Mouse (Mus musculus): ENCODE results near the gene Btnl9. TPM values are rescaled to one million over a fixed set of nuclear protein-coding genes. Genes with fewer than 3 reads are reported as not detected.
"Not testable (repeated sequence)": the region's sequence is repeated elsewhere in the genome, so short reads cannot be mapped to it uniquely, and the experiment has no call there.

Btnl9 gene
- polyA plus RNA-seq, 2 experiments: 1.7 to 2.0 TPM

- no peak for TF ChIP-seq POLR2A (IDR thresholded peaks at IDR 0.05; ENCODE audit: borderline replicate concordance, extremely low read depth, insufficient read depth, insufficient read length)
- no peaks in the 10 kb centered on the region for H3K27me3 ChIP-seq (ENCODE audit: control insufficient read depth, insufficient read depth, low read length)
- no peaks in the 10 kb centered on the region for H3K4me1 ChIP-seq (ENCODE audit: control insufficient read depth, insufficient read depth, low read length)
- H3K27ac ChIP-seq (replicated peaks; ENCODE audit: low read depth, low read length): no peak overlapping the region
- no peak overlapping the region for H3K4me2 ChIP-seq (replicated peaks; ENCODE audit: low read depth, low read length, severe bottlenecking)
- ATAC-seq (ENCODE audit: low FRiP score, low read depth): no peak
- WGBS: 89% methylated on average over 7 of the region's 7 CpGs
- H3K9ac ChIP-seq (ENCODE audit: low read depth, low read length, severe bottlenecking): no peak overlapping the region
- no peaks in the 10 kb centered on the region for H3K9me3 ChIP-seq (ENCODE audit: control insufficient read depth, low read length)
- no peak for DNase-seq (ENCODE audit: low spot score)
- H3K36me3 ChIP-seq (ENCODE audit: control insufficient read depth, insufficient read depth, low read length): no peaks in the 10 kb centered on the region
- H3K4me3 ChIP-seq (replicated peaks; ENCODE audit: low read length): no peak overlapping the region
Observed at GRCm38 (mm10) chr11:49195819-49196322, 8.9 kb upstream of the Btnl9 start.

GRCm38 (mm10) chr11:49194771-49195170, 7.8 kb upstream of the Btnl9 start:
- not testable (repeated sequence) for H3K36me3 ChIP-seq (ENCODE audit: control insufficient read depth, insufficient read depth, low read length); H3K4me3 ChIP-seq (replicated peaks; ENCODE audit: low read length); H3K9me3 ChIP-seq (ENCODE audit: control insufficient read depth, low read length); H3K9ac ChIP-seq (ENCODE audit: low read depth, low read length, severe bottlenecking); H3K27ac ChIP-seq (replicated peaks; ENCODE audit: low read depth, low read length); DNase-seq (ENCODE audit: low spot score); ATAC-seq (ENCODE audit: low FRiP score, low read depth); H3K4me1 ChIP-seq (ENCODE audit: control insufficient read depth, insufficient read depth, low read length); H3K4me2 ChIP-seq (replicated peaks; ENCODE audit: low read depth, low read length, severe bottlenecking); H3K27me3 ChIP-seq (ENCODE audit: control insufficient read depth, insufficient read depth, low read length)
- WGBS: 97% methylated on average over 9 of the region's 9 CpGs

GRCm38 (mm10) chr11:49191083-49191482, 4.1 kb upstream of the Btnl9 start:
- DNase-seq (ENCODE audit: low spot score) (no peak), ATAC-seq (ENCODE audit: low FRiP score, low read depth) (no peak)
- no peak overlapping the region for H3K9ac ChIP-seq (ENCODE audit: low read depth, low read length, severe bottlenecking)
- H3K9me3 ChIP-seq (ENCODE audit: control insufficient read depth, low read length): no peaks in the 10 kb centered on the region
- 63% methylated on average over 2 of the region's 2 CpGs for WGBS
- TF ChIP-seq POLR2A (IDR thresholded peaks at IDR 0.05; ENCODE audit: borderline replicate concordance, extremely low read depth, insufficient read depth, insufficient read length): no peak
- H3K27me3 ChIP-seq (ENCODE audit: control insufficient read depth, insufficient read depth, low read length): no peaks in the 10 kb centered on the region
- no peaks in the 10 kb centered on the region for H3K36me3 ChIP-seq (ENCODE audit: control insufficient read depth, insufficient read depth, low read length)
- no peaks in the 10 kb centered on the region for H3K4me1 ChIP-seq (ENCODE audit: control insufficient read depth, insufficient read depth, low read length)
- H3K27ac ChIP-seq (replicated peaks; ENCODE audit: low read depth, low read length): no peak overlapping the region
- H3K4me3 ChIP-seq (replicated peaks; ENCODE audit: low read length): no peak overlapping the region
- no peak overlapping the region for H3K4me2 ChIP-seq (replicated peaks; ENCODE audit: low read depth, low read length, severe bottlenecking)

- TF ChIP-seq POLR2A (IDR thresholded peaks at IDR 0.05; ENCODE audit: borderline replicate concordance, extremely low read depth, insufficient read depth, insufficient read length): no peak
- no peak for ATAC-seq (ENCODE audit: low FRiP score, low read depth)
- DNase-seq (ENCODE audit: low spot score): peak; percentile 58
- no peaks in the 10 kb centered on the region for H3K36me3 ChIP-seq (ENCODE audit: control insufficient read depth, insufficient read depth, low read length)
- H3K27me3 ChIP-seq (ENCODE audit: control insufficient read depth, insufficient read depth, low read length): no peaks in the 10 kb centered on the region
- H3K4me2 ChIP-seq (replicated peaks; ENCODE audit: low read depth, low read length, severe bottlenecking): no peak overlapping the region
- no peaks in the 10 kb centered on the region for H3K9me3 ChIP-seq (ENCODE audit: control insufficient read depth, low read length)
- no peak overlapping the region for H3K9ac ChIP-seq (ENCODE audit: low read depth, low read length, severe bottlenecking)
- no peak overlapping the region for H3K4me3 ChIP-seq (replicated peaks; ENCODE audit: low read length)
- H3K27ac ChIP-seq (replicated peaks; ENCODE audit: low read depth, low read length): no peak overlapping the region
- WGBS: 3% methylated on average over 7 of the region's 7 CpGs
- no peaks in the 10 kb centered on the region for H3K4me1 ChIP-seq (ENCODE audit: control insufficient read depth, insufficient read depth, low read length)
Observed at GRCm38 (mm10) chr11:49189737-49190136, 2.8 kb upstream of the Btnl9 start.

- no peaks in the 10 kb centered on the region for H3K9me3 ChIP-seq (ENCODE audit: control insufficient read depth, low read length)
- WGBS: 77% methylated on average over 10 of the region's 10 CpGs
- no peak overlapping the region for H3K27ac ChIP-seq (replicated peaks; ENCODE audit: low read depth, low read length)
- H3K9ac ChIP-seq (ENCODE audit: low read depth, low read length, severe bottlenecking): no peak overlapping the region
- ATAC-seq (ENCODE audit: low FRiP score, low read depth): no peak
- DNase-seq (ENCODE audit: low spot score): no peak
- H3K4me1 ChIP-seq (ENCODE audit: control insufficient read depth, insufficient read depth, low read length): no peaks in the 10 kb centered on the region
- H3K4me2 ChIP-seq (replicated peaks; ENCODE audit: low read depth, low read length, severe bottlenecking): no peak overlapping the region
- H3K36me3 ChIP-seq (ENCODE audit: control insufficient read depth, insufficient read depth, low read length): no peaks in the 10 kb centered on the region
- no peak overlapping the region for H3K4me3 ChIP-seq (replicated peaks; ENCODE audit: low read length)
- TF ChIP-seq POLR2A (IDR thresholded peaks at IDR 0.05; ENCODE audit: borderline replicate concordance, extremely low read depth, insufficient read depth, insufficient read length): no peak
- no peaks in the 10 kb centered on the region for H3K27me3 ChIP-seq (ENCODE audit: control insufficient read depth, insufficient read depth, low read length)
Observed at GRCm38 (mm10) chr11:49187701-49188100, 742 bp upstream of the Btnl9 start.

GRCm38 (mm10) chr11:49186452-49186851, 507 bp downstream of the Btnl9 start:
- no peak for DNase-seq (ENCODE audit: low spot score)
- no peak overlapping the region for H3K4me2 ChIP-seq (replicated peaks; ENCODE audit: low read depth, low read length, severe bottlenecking)
- H3K4me1 ChIP-seq (ENCODE audit: control insufficient read depth, insufficient read depth, low read length): no peaks in the 10 kb centered on the region
- TF ChIP-seq POLR2A (IDR thresholded peaks at IDR 0.05; ENCODE audit: borderline replicate concordance, extremely low read depth, insufficient read depth, insufficient read length): no peak
- H3K9ac ChIP-seq (ENCODE audit: low read depth, low read length, severe bottlenecking): no peak overlapping the region
- ATAC-seq (ENCODE audit: low FRiP score, low read depth): no peak
- no peak overlapping the region for H3K4me3 ChIP-seq (replicated peaks; ENCODE audit: low read length)
- no peaks in the 10 kb centered on the region for H3K36me3 ChIP-seq (ENCODE audit: control insufficient read depth, insufficient read depth, low read length)
- no peaks in the 10 kb centered on the region for H3K9me3 ChIP-seq (ENCODE audit: control insufficient read depth, low read length)
- H3K27ac ChIP-seq (replicated peaks; ENCODE audit: low read depth, low read length): no peak overlapping the region
- no peaks in the 10 kb centered on the region for H3K27me3 ChIP-seq (ENCODE audit: control insufficient read depth, insufficient read depth, low read length)
- WGBS: 83% methylated on average over 6 of the region's 6 CpGs

Measured in limb, embryonic 14.5 days (tissue).